24 mouse cellular contexts compared by ENCODE assay signal in the genomic region with DNA sequence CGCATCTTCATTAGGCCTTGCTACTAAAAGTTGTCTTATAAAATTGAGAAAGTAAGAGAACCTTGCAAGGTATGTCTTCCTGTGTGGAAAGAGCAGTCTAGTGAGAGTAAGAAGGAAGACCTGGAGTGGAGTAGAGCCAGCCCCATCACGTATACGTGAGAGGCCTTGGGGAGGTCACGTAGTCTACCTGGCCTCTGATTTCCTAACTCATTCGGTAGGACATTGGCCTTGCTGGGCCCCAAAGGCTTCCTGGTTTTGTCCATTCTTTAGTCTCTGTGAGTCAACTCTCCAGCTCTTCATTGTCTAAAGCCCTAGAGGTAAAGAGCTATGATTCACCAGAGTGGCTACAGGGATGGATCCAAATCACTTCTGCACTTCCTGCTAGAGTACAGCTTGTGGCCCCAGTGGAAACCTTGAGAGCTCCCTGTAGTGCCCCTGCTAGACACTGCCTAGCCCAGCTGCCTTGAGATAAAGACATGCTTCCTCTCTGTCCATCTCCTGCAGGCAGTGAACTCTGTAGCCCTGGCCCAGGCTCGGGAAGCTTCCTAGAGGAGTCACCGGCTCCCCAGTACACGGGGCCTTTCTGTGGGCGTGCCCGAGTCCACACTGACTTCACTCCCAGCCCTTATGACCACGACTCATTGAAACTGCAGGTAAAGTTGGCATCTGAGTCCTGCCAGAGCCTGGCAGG. TPM values are rescaled to one million over a fixed set of nuclear protein-coding genes. Genes with fewer than 3 reads are reported as not detected.
"Had no signal": no experiment of that assay in that cellular context is flagged by ENCODE, and none has a peak within 500 bp of the region (broad histone marks: within the 10 kb centered on the region; RNA-seq: fewer than 3 reads in every experiment).

No protein-coding gene starts in this region.

- H3K27ac ChIP-seq: kidney, embryonic 15.5 days; left cerebral cortex, adult 2 months; liver, embryonic 15.5 days; lung, embryonic 15.5 days; midbrain, embryonic 10.5 days; midbrain, embryonic 13.5 days had no signal

- H3K4me2 ChIP-seq: kidney, embryonic 15.5 days; liver, embryonic 15.5 days; lung, embryonic 15.5 days; midbrain, embryonic 13.5 days had no signal

- H3K27me3 ChIP-seq: kidney, embryonic 15.5 days; liver, embryonic 15.5 days; lung, embryonic 15.5 days; midbrain, embryonic 13.5 days had no signal

- H3K4me3 ChIP-seq: kidney, embryonic 15.5 days; left cerebral cortex, adult 2 months; liver, embryonic 15.5 days; lung, embryonic 15.5 days; megakaryocyte, embryonic 14.5 days; midbrain, embryonic 10.5 days; midbrain, embryonic 13.5 days; myocyte had no signal

- H3K4me1 ChIP-seq: kidney, embryonic 15.5 days; lung, embryonic 15.5 days; midbrain, embryonic 10.5 days; midbrain, embryonic 13.5 days had no signal

- H3K9ac ChIP-seq: kidney, embryonic 15.5 days; liver, embryonic 15.5 days; lung, embryonic 15.5 days; midbrain, embryonic 13.5 days had no signal

- H3K9me3 ChIP-seq: kidney, embryonic 15.5 days; liver, embryonic 15.5 days; lung, embryonic 15.5 days; megakaryocyte, embryonic 14.5 days; midbrain, embryonic 10.5 days; midbrain, embryonic 13.5 days had no signal

- DNase-seq: kidney, adult 8-10 months; kidney, postnatal 10 days; kidney, postnatal 36 days; layer of hippocampus, postnatal 36 days; lung, adult 18-20 months; lung, postnatal 10 days; lung, postnatal 36 days; right cerebral cortex, adult 18-20 months; right cerebral cortex, postnatal 14 days; right cerebral cortex, postnatal 4 days; thymus, adult 18-20 months; thymus, postnatal 14 days; thymus, postnatal 4 days had no signal

- H3K36me3 ChIP-seq: kidney, embryonic 15.5 days; liver, embryonic 15.5 days; lung, embryonic 15.5 days; midbrain, embryonic 10.5 days; midbrain, embryonic 13.5 days had no signal

- ATAC-seq: midbrain, embryonic 13.5 days; midbrain, embryonic 16.5 days had no signal

RNA-seq across cellular contexts. Expression of gene Sash3, which starts 12.1 kb away (rescaled TPM):
- polyA plus RNA-seq: myocyte had no signal

RNA-seq across cellular contexts. Expression of gene Xpnpep2, which starts 49.8 kb away (rescaled TPM):
- total RNA-seq: liver, adult 2 months; monocyte, adult 5-6 weeks had no signal
- polyA plus RNA-seq: liver, adult 2 months had no signal
